ENCODE assay signal across 17 mouse cellular contexts in the genomic region with DNA sequence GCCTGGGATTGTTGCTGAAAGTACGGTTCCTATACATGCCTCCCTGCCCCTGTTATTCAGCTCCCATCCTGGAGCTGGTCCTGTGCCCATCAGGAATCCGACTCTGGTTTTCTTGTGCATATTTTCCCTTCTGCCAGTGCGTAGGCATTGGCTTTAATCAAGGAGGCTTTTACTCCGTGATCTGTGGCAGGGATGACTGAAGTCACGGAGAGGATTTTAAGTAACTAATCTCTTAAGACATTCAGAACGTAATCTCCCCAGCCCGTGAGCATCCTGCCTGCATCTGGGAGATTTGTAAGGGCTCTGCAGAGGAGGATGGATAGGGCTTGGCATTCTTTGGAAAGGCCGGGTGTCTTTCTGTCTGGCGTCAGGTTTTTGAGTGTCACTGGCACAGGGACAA. TPM values are rescaled to one million over a fixed set of nuclear protein-coding genes. Genes with fewer than 3 reads are reported as not detected.
A peak's percentile ranks its signal among the peaks of the same experiment; 100 is the strongest.
DNase-seq lines count a peak whose midpoint lies in the region; ATAC-seq and TF ChIP-seq lines count a peak whose summit lies in the region.
"Had no signal": no experiment of that assay in that cellular context is flagged by ENCODE, and none has a peak within 500 bp of the region (broad histone marks: within the 10 kb centered on the region; RNA-seq: fewer than 3 reads in every experiment).

No protein-coding gene starts in this region.

- no peak for ATAC-seq in forebrain, postnatal 0 days
- no peak for ATAC-seq in forebrain, embryonic 13.5 days
- ATAC-seq in midbrain, embryonic 11.5 days (ENCODE audit: low FRiP score): no peak
- ATAC-seq in neural tube, embryonic 14.5 days (ENCODE audit: low read depth): no peak
- ATAC-seq in erythroid progenitor cell, adult 5-6 weeks (replicated peaks; ENCODE audit: low FRiP score, poor library complexity, severe bottlenecking): no peak
- no peak for ATAC-seq in liver, embryonic 11.5 days (replicated peaks; ENCODE audit: low FRiP score)
- ATAC-seq: intestine, embryonic 16.5 days; lung, postnatal 0 days had no signal

- no peaks in the 10 kb centered on the region for H3K27me3 ChIP-seq in forebrain, postnatal 0 days (ENCODE audit: insufficient read depth, low read length)
- peaks cover 3% of the 10 kb centered on the region; the same call in 1 of the 2 replicates for H3K27me3 ChIP-seq in forebrain, embryonic 13.5 days
- no peaks in the 10 kb centered on the region for H3K27me3 ChIP-seq in midbrain, embryonic 11.5 days (ENCODE audit: control insufficient read depth, insufficient read depth, low read length)
- peaks cover 23% of the 10 kb centered on the region; the same call in 1 of the 2 replicates for H3K27me3 ChIP-seq in midbrain, embryonic 10.5 days (ENCODE audit: low read depth, poor library complexity, severe bottlenecking)
- no peaks in the 10 kb centered on the region for H3K27me3 ChIP-seq in limb, embryonic 10.5 days (ENCODE audit: low read depth, poor library complexity, severe bottlenecking)
- no peaks in the 10 kb centered on the region for H3K27me3 ChIP-seq in neural tube, embryonic 14.5 days (ENCODE audit: control insufficient read depth, insufficient read depth, low read length)
- H3K27me3 ChIP-seq in liver, embryonic 11.5 days (replicated peaks; ENCODE audit: control insufficient read depth, insufficient read depth, low read length): no peaks in the 10 kb centered on the region
- H3K27me3 ChIP-seq: heart, embryonic 12.5 days; liver, embryonic 15.5 days had no signal

- H3K9ac ChIP-seq in forebrain, postnatal 0 days: no peak overlapping the region
- no peak overlapping the region for H3K9ac ChIP-seq in forebrain, embryonic 13.5 days
- H3K9ac ChIP-seq in midbrain, embryonic 11.5 days (ENCODE audit: low read length): peak overlapping the region; percentile 9; the same call in 1 of the 2 replicates
- no peak overlapping the region for H3K9ac ChIP-seq in neural tube, embryonic 14.5 days (replicated peaks; ENCODE audit: low read depth, low read length)
- H3K9ac ChIP-seq in liver, embryonic 11.5 days (ENCODE audit: low read depth, low read length): no peak overlapping the region
- H3K9ac ChIP-seq: heart, embryonic 12.5 days; liver, embryonic 15.5 days had no signal

- no peak for DNase-seq in forebrain, postnatal 0 days
- no peak for DNase-seq in midbrain, embryonic 11.5 days (ENCODE audit: low spot score, missing footprints)
- no peak for DNase-seq in midbrain, embryonic 10.5 days (ENCODE audit: low spot score)
- DNase-seq in limb, embryonic 10.5 days (ENCODE audit: low spot score): no peak
- DNase-seq in liver, embryonic 11.5 days (ENCODE audit: low spot score): no peak
- DNase-seq: cerebellum, adult 9-11 months; right cerebral cortex, postnatal 14 days; thymus, postnatal 14 days had no signal

- no peak overlapping the region for H3K4me3 ChIP-seq in forebrain, postnatal 0 days (ENCODE audit: low read depth, low read length)
- H3K4me3 ChIP-seq in forebrain, embryonic 13.5 days: no peak overlapping the region
- H3K4me3 ChIP-seq in midbrain, embryonic 11.5 days (ENCODE audit: low read depth, low read length): no peak overlapping the region
- no peak overlapping the region for H3K4me3 ChIP-seq in midbrain, embryonic 10.5 days
- H3K4me3 ChIP-seq in limb, embryonic 10.5 days: no peak overlapping the region
- H3K4me3 ChIP-seq in neural tube, embryonic 14.5 days (ENCODE audit: low read depth, low read length): no peak overlapping the region
- H3K4me3 ChIP-seq in liver, embryonic 11.5 days (ENCODE audit: low read depth, low read length): no peak overlapping the region
- H3K4me3 ChIP-seq: erythroblast, embryonic 14.5 days; heart, embryonic 12.5 days; left cerebral cortex, adult 2 months; liver, embryonic 15.5 days had no signal

- H3K27ac ChIP-seq in forebrain, postnatal 0 days (ENCODE audit: low read depth, low read length): 0 out of 2 replicates have a peak overlapping the region, but pooled peaks have one; percentile 9
- no peak overlapping the region for H3K27ac ChIP-seq in forebrain, embryonic 13.5 days
- no peak overlapping the region for H3K27ac ChIP-seq in midbrain, embryonic 11.5 days (ENCODE audit: low read depth, low read length)
- no peak overlapping the region for H3K27ac ChIP-seq in midbrain, embryonic 10.5 days (replicated peaks)
- H3K27ac ChIP-seq in limb, embryonic 10.5 days: peak overlapping the region; percentile 47; the same call in 1 of the 2 replicates
- H3K27ac ChIP-seq in neural tube, embryonic 14.5 days (ENCODE audit: low read depth, low read length): peak overlapping the region; percentile 28; the same call in 1 of the 2 replicates
- no peak overlapping the region for H3K27ac ChIP-seq in liver, embryonic 11.5 days (ENCODE audit: low read depth, low read length)
- H3K27ac ChIP-seq: left cerebral cortex, adult 2 months; liver, embryonic 15.5 days had no signal

- TF ChIP-seq CTCF in forebrain, postnatal 0 days (IDR thresholded peaks at IDR 0.05; ENCODE audit: low read depth): no peak

- H3K4me1 ChIP-seq in forebrain, postnatal 0 days (ENCODE audit: insufficient read depth): peaks cover 26% of the 10 kb centered on the region
- H3K4me1 ChIP-seq in forebrain, embryonic 13.5 days: peaks cover 51% of the 10 kb centered on the region
- peaks cover 29% of the 10 kb centered on the region for H3K4me1 ChIP-seq in midbrain, embryonic 11.5 days (ENCODE audit: control insufficient read depth, insufficient read depth, low read length)
- peaks cover 85% of the 10 kb centered on the region for H3K4me1 ChIP-seq in midbrain, embryonic 10.5 days
- H3K4me1 ChIP-seq in limb, embryonic 10.5 days: peaks cover 100% of the 10 kb centered on the region
- H3K4me1 ChIP-seq in neural tube, embryonic 14.5 days (ENCODE audit: control insufficient read depth, insufficient read depth, low read length): peaks cover 63% of the 10 kb centered on the region
- H3K4me1 ChIP-seq in liver, embryonic 11.5 days (replicated peaks; ENCODE audit: control insufficient read depth, insufficient read depth, low read length): peaks cover 26% of the 10 kb centered on the region

- WGBS in forebrain, postnatal 0 days: 21% methylated on average over 9 of the region's 9 CpGs
- WGBS in forebrain, embryonic 13.5 days: 25% methylated on average over 9 of the region's 9 CpGs
- WGBS in midbrain, embryonic 11.5 days: 17% methylated on average over 9 of the region's 9 CpGs
- WGBS in midbrain, embryonic 10.5 days: 25% methylated on average over 9 of the region's 9 CpGs
- 58% methylated on average over 9 of the region's 9 CpGs for WGBS in limb, embryonic 10.5 days
- WGBS in neural tube, embryonic 14.5 days: 54% methylated on average over 9 of the region's 9 CpGs
- WGBS in liver, embryonic 11.5 days: 62% methylated on average over 9 of the region's 9 CpGs

- no peaks in the 10 kb centered on the region for H3K9me3 ChIP-seq in forebrain, postnatal 0 days (ENCODE audit: low read length)
- no peaks in the 10 kb centered on the region for H3K9me3 ChIP-seq in forebrain, embryonic 13.5 days (replicated peaks)
- H3K9me3 ChIP-seq in midbrain, embryonic 11.5 days (ENCODE audit: control insufficient read depth, low read length): no peaks in the 10 kb centered on the region
- H3K9me3 ChIP-seq in midbrain, embryonic 10.5 days (replicated peaks): no peaks in the 10 kb centered on the region
- H3K9me3 ChIP-seq in limb, embryonic 10.5 days (replicated peaks): no peaks in the 10 kb centered on the region
- no peaks in the 10 kb centered on the region for H3K9me3 ChIP-seq in neural tube, embryonic 14.5 days (ENCODE audit: control insufficient read depth, low read length)
- no peaks in the 10 kb centered on the region for H3K9me3 ChIP-seq in liver, embryonic 11.5 days (ENCODE audit: control insufficient read depth, low read length)
- H3K9me3 ChIP-seq: heart, embryonic 12.5 days; liver, embryonic 15.5 days had no signal

- no peak overlapping the region for H3K4me2 ChIP-seq in forebrain, postnatal 0 days (ENCODE audit: low read depth)
- H3K4me2 ChIP-seq in forebrain, embryonic 13.5 days: no peak overlapping the region
- H3K4me2 ChIP-seq in midbrain, embryonic 11.5 days: no peak overlapping the region
- no peak overlapping the region for H3K4me2 ChIP-seq in neural tube, embryonic 14.5 days (ENCODE audit: low read depth, low read length)
- H3K4me2 ChIP-seq in liver, embryonic 11.5 days: no peak overlapping the region
- H3K4me2 ChIP-seq: heart, embryonic 12.5 days; liver, embryonic 15.5 days had no signal

- H3K36me3 ChIP-seq in forebrain, postnatal 0 days (ENCODE audit: insufficient read depth): no peaks in the 10 kb centered on the region
- H3K36me3 ChIP-seq in forebrain, embryonic 13.5 days (ENCODE audit: poor library complexity, severe bottlenecking): no peaks in the 10 kb centered on the region
- H3K36me3 ChIP-seq in midbrain, embryonic 11.5 days (ENCODE audit: control insufficient read depth, insufficient read depth, low read length): no peaks in the 10 kb centered on the region
- no peaks in the 10 kb centered on the region for H3K36me3 ChIP-seq in midbrain, embryonic 10.5 days
- H3K36me3 ChIP-seq in limb, embryonic 10.5 days: peaks cover 17% of the 10 kb centered on the region
- no peaks in the 10 kb centered on the region for H3K36me3 ChIP-seq in neural tube, embryonic 14.5 days (ENCODE audit: control insufficient read depth, insufficient read depth, low read length)
- no peaks in the 10 kb centered on the region for H3K36me3 ChIP-seq in liver, embryonic 11.5 days (ENCODE audit: control insufficient read depth, insufficient read depth, low read length)
- H3K36me3 ChIP-seq: heart, embryonic 12.5 days; liver, embryonic 15.5 days had no signal

RNA-seq across cellular contexts. Expression of gene Igsf3, which starts 13.6 kb away (rescaled TPM):
- 54.8 and 74.0 TPM in 2 replicates for total RNA-seq in forebrain, postnatal 0 days (2014; rRNA removed)
- 59.9 and 77.0 TPM in 2 replicates for polyA plus RNA-seq in forebrain, postnatal 0 days (2015; fragmentation: Nextera tagmentation; extraction: Ambion mirVana)
- 39.7 and 42.2 TPM in 2 replicates for polyA plus RNA-seq in forebrain, embryonic 13.5 days (2015; fragmentation: Nextera tagmentation; extraction: Ambion mirVana)
- polyA plus RNA-seq in midbrain, embryonic 11.5 days (2014; fragmentation: Nextera tagmentation; extraction: Ambion mirVana): 19.8 and 20.8 TPM in 2 replicates
- 22.7 and 29.7 TPM in 2 replicates for polyA plus RNA-seq in midbrain, embryonic 10.5 days (2016; fragmentation: Nextera tagmentation; extraction: Ambion mirVana)
- 59.9 and 84.9 TPM in 2 replicates for polyA plus RNA-seq in limb, embryonic 10.5 days (2016; fragmentation: Nextera tagmentation; extraction: Ambion mirVana)
- polyA plus RNA-seq in neural tube, embryonic 14.5 days (2014; fragmentation: Nextera tagmentation; extraction: Ambion mirVana): 58.8 and 66.4 TPM in 2 replicates
- 4.3 and 6.7 TPM in 2 replicates for total RNA-seq in erythroid progenitor cell, adult 5-6 weeks (2015; ENCODE audit: low replicate concordance)
- 2.6 and 7.1 TPM in 2 replicates for total RNA-seq in erythroid progenitor cell, adult 5-6 weeks (2017; ENCODE audit: low replicate concordance)
- polyA plus RNA-seq in liver, embryonic 11.5 days (2014; fragmentation: Nextera tagmentation; extraction: Ambion mirVana): 16.6 and 17.3 TPM in 2 replicates

Comparison
In these comparisons a context has a peak if more than half of its experiments do, and no peak if none do; other contexts are left out.
1. H3K27ac ChIP-seq: peak in forebrain, postnatal 0 days (single experiment), limb, embryonic 10.5 days (single experiment) and neural tube, embryonic 14.5 days (single experiment); none in forebrain, embryonic 13.5 days (single experiment), midbrain, embryonic 11.5 days (single experiment), midbrain, embryonic 10.5 days (single experiment) and liver, embryonic 11.5 days (single experiment).